Mouse (Mus musculus) kidney, postnatal 10 days (tissue): Measurements from ENCODE around the gene Vmn1r118.
"Not testable (repeated sequence)": the region's sequence is repeated elsewhere in the genome, so short reads cannot be mapped to it uniquely, and the experiment has no call there.

Source experiments
- DNase-seq: peaks from one replicate; pipeline ENCODE4 v3.0.0; 2021; ENCODE audit warnings: mixed read lengths

Vmn1r118 gene

GRCm38 (mm10) chr7:20912247-20912646 lies at the start of gene Vmn1r118:
Gene Vmn1r118, minus strand, starts transcription at chr7:20912347.
- not testable (repeated sequence) for DNase-seq

- DNase-seq: not testable (repeated sequence)
These were observed 28.1 kb downstream of the Vmn1r118 start, which contains the start of gene Vmn1r117 for GRCm38 (mm10) chr7:20884021-20884420. Gene Vmn1r117, minus strand, starts transcription at chr7:20884121.

GRCm38 (mm10) chr7:20871956-20872355 lies 40.2 kb downstream of the Vmn1r118 start, which contains the start of gene Vmn1r116:
Gene Vmn1r116, plus strand, starts transcription at chr7:20872256.
- DNase-seq: not testable (repeated sequence)
